In the genomic region with DNA sequence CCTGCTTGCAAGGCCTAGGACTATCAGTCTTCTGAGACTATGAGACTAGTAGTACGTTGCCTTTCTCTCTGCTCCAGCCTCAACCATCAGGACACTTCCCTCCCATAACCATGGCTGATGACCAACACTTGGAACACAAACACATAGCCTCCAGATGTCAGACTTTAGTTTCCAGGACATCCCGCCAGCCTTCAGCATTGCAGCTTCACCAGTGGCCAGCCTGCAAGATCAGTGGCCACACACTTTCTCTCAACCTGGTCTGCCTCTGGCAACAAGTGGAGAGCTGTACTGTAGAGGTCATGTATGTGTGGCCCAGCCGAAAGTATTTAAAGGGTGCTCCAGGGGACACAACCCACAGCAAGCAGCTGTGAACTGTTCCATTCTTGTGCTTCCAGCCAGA, we compare ENCODE assay signal across 17 mouse cellular contexts.
DNase-seq lines count a peak whose midpoint lies in the region; ATAC-seq and TF ChIP-seq lines count a peak whose summit lies in the region.
"Had no signal": no experiment of that assay in that cellular context is flagged by ENCODE, and none has a peak within 500 bp of the region (broad histone marks: within the 10 kb centered on the region; RNA-seq: fewer than 3 reads in every experiment).

No protein-coding gene starts in this region.

- H3K9me3 ChIP-seq in heart, embryonic 11.5 days (replicated peaks; ENCODE audit: control insufficient read depth, low read length) = no peaks in the 10 kb centered on the region
- no peaks in the 10 kb centered on the region; the same call in 1 of the 2 replicates for H3K9me3 ChIP-seq in neural tube, embryonic 15.5 days (replicated peaks)
- H3K9me3 ChIP-seq in liver, postnatal 0 days (ENCODE audit: low read length) = no peaks in the 10 kb centered on the region
- H3K9me3 ChIP-seq: forebrain, embryonic 10.5 days; G1E; limb, embryonic 12.5 days; lung, embryonic 15.5 days; midbrain, embryonic 13.5 days had no signal

- H3K4me1 ChIP-seq in heart, embryonic 11.5 days (ENCODE audit: control insufficient read depth, insufficient read depth, low read length) = no peaks in the 10 kb centered on the region
- H3K4me1 ChIP-seq in neural tube, embryonic 15.5 days = no peaks in the 10 kb centered on the region
- H3K4me1 ChIP-seq in liver, postnatal 0 days (ENCODE audit: insufficient read depth) = no peaks in the 10 kb centered on the region
- H3K4me1 ChIP-seq: lung, embryonic 15.5 days; midbrain, embryonic 13.5 days had no signal

- no peaks in the 10 kb centered on the region for H3K36me3 ChIP-seq in heart, embryonic 11.5 days (ENCODE audit: control insufficient read depth, insufficient read depth, low read length)
- H3K36me3 ChIP-seq in neural tube, embryonic 15.5 days = no peaks in the 10 kb centered on the region
- no peaks in the 10 kb centered on the region for H3K36me3 ChIP-seq in liver, postnatal 0 days (replicated peaks; ENCODE audit: insufficient read depth, low read length)
- H3K36me3 ChIP-seq: forebrain, embryonic 10.5 days; G1E; limb, embryonic 12.5 days; lung, embryonic 15.5 days; midbrain, embryonic 13.5 days had no signal

- TF ChIP-seq EP300 in liver, postnatal 0 days (IDR thresholded peaks at IDR 0.05; ENCODE audit: low read depth) = no peak

- H3K9ac ChIP-seq in heart, embryonic 11.5 days (ENCODE audit: low read depth, low read length) = no peak overlapping the region
- no peak overlapping the region for H3K9ac ChIP-seq in neural tube, embryonic 15.5 days (replicated peaks)
- no peak overlapping the region for H3K9ac ChIP-seq in liver, postnatal 0 days (replicated peaks)
- H3K9ac ChIP-seq: limb, embryonic 12.5 days; lung, embryonic 15.5 days; midbrain, embryonic 13.5 days had no signal

- H3K27ac ChIP-seq in heart, embryonic 11.5 days (ENCODE audit: low read depth, low read length) = no peak overlapping the region
- H3K27ac ChIP-seq in neural tube, embryonic 15.5 days (replicated peaks) = no peak overlapping the region
- no peak overlapping the region for H3K27ac ChIP-seq in liver, postnatal 0 days (ENCODE audit: low read depth)
- H3K27ac ChIP-seq: forebrain, embryonic 10.5 days; limb, embryonic 12.5 days; lung, embryonic 15.5 days; midbrain, embryonic 13.5 days had no signal

- H3K4me3 ChIP-seq in heart, embryonic 11.5 days (ENCODE audit: low read depth, low read length) = no peak overlapping the region
- no peak overlapping the region for H3K4me3 ChIP-seq in neural tube, embryonic 15.5 days (replicated peaks)
- H3K4me3 ChIP-seq in liver, postnatal 0 days (ENCODE audit: low read depth, low read length) = no peak overlapping the region
- H3K4me3 ChIP-seq: forebrain, embryonic 10.5 days; limb, embryonic 12.5 days; lung, embryonic 15.5 days; midbrain, embryonic 13.5 days had no signal

- intact Hi-C loops in heart, postnatal 25 days (cut with DNase I) = no loop called here

- TF ChIP-seq CTCF in liver, postnatal 0 days (IDR thresholded peaks at IDR 0.05; ENCODE audit: low read depth) = no peak

- peak; percentile 74 to 82 for DNase-seq in heart, adult 18-20 months
- DNase-seq in urinary bladder, postnatal 14 days (ENCODE audit: low spot score) = peak; percentile 48
- no peak for DNase-seq in urinary bladder, postnatal 10 days (ENCODE audit: low spot score)
- peak; percentile 49 for DNase-seq in heart, postnatal 25 days (ENCODE audit: low spot score)
- DNase-seq in liver, postnatal 0 days = no peak
- no peak for DNase-seq in left cerebral cortex, adult 18-20 months (ENCODE audit: low spot score in 2 of 2)
- DNase-seq: B cell, adult 2 months; cerebellum, adult 8-10 months; right cerebral cortex, adult 18-20 months had no signal

- H3K27me3 ChIP-seq in heart, embryonic 11.5 days (ENCODE audit: control insufficient read depth, insufficient read depth, low read length) = 0 out of 2 replicates have a peak, but pooled peaks cover 2% of the 10 kb centered on the region
- H3K27me3 ChIP-seq in neural tube, embryonic 15.5 days (replicated peaks) = 0 out of 2 replicates have a peak, but pooled peaks cover under 1% of the 10 kb centered on the region
- H3K27me3 ChIP-seq in liver, postnatal 0 days (ENCODE audit: insufficient read depth, low read length) = no peaks in the 10 kb centered on the region
- H3K27me3 ChIP-seq: lung, embryonic 15.5 days; midbrain, embryonic 13.5 days had no signal

- H3K4me2 ChIP-seq in heart, embryonic 11.5 days = no peak overlapping the region
- H3K4me2 ChIP-seq in neural tube, embryonic 15.5 days = no peak overlapping the region
- H3K4me2 ChIP-seq in liver, postnatal 0 days (ENCODE audit: low read depth, low read length) = no peak overlapping the region
- H3K4me2 ChIP-seq: limb, embryonic 12.5 days; lung, embryonic 15.5 days; midbrain, embryonic 13.5 days had no signal

- 80% methylated on average over 3 of the region's 3 CpGs for WGBS in heart, embryonic 11.5 days (ENCODE audit: insufficient replicate concordance)
- WGBS in neural tube, embryonic 15.5 days = 91% methylated on average over 3 of the region's 3 CpGs
- 84% methylated on average over 3 of the region's 3 CpGs for WGBS in liver, postnatal 0 days (ENCODE audit: insufficient replicate concordance)

- no peak for ATAC-seq in heart, embryonic 11.5 days (replicated peaks; ENCODE audit: insufficient number of reproducible peaks, low FRiP score, low TSS enrichment)
- no peak for ATAC-seq in neural tube, embryonic 15.5 days (ENCODE audit: low FRiP score)
- ATAC-seq in liver, postnatal 0 days = no peak
- ATAC-seq: intestine, postnatal 0 days; midbrain, embryonic 13.5 days had no signal

Comparison
In these comparisons a context has a peak if more than half of its experiments do, and no peak if none do; other contexts are left out.
1. DNase-seq: peak in heart, adult 18-20 months (2 of 2), urinary bladder, postnatal 14 days (single experiment) and heart, postnatal 25 days (single experiment); none in urinary bladder, postnatal 10 days (single experiment), liver, postnatal 0 days (single experiment) and left cerebral cortex, adult 18-20 months (0 of 2).